Mouse (Mus musculus): ENCODE results near the gene 1700001C19Rik. TPM values are rescaled to one million over a fixed set of nuclear protein-coding genes. Genes with fewer than 3 reads are reported as not detected.

Gene 1700001C19Rik
- polyA plus RNA-seq, 1 experiment from 2014 or later: 0.12 TPM

- Histone ChIP-seq H3K4me2 (ENCODE audit: low read depth, severe bottlenecking) (no peak overlapping the region), H3K4me1 (ENCODE audit: control insufficient read depth, insufficient read depth, low read length) (no peaks in the 10 kb centered on the region), H3K36me3 (ENCODE audit: control insufficient read depth, insufficient read depth, low read length) (no peaks in the 10 kb centered on the region), H3K4me3 (ENCODE audit: low read depth, low read length) (no peak overlapping the region), H3K27me3 (ENCODE audit: control insufficient read depth, insufficient read depth, low read length) (peaks cover 6% of the 10 kb centered on the region), H3K27ac (replicated peaks; ENCODE audit: low read depth, low read length) (no peak overlapping the region), H3K9ac (ENCODE audit: low read length) (no peak overlapping the region), H3K9me3 (ENCODE audit: control insufficient read depth, low read length) (no peaks in the 10 kb centered on the region)
- WGBS: 91% methylated on average over 4 of the region's 4 CpGs
- no peak for ATAC-seq (ENCODE audit: insufficient number of reproducible peaks, low FRiP score, low TSS enrichment, low read depth)
- no peak for DNase-seq (ENCODE audit: low spot score)
These were observed 37.1 kb upstream of the 1700001C19Rik start for GRCm38 (mm10) chr17:47474250-47474649.

DNA sequence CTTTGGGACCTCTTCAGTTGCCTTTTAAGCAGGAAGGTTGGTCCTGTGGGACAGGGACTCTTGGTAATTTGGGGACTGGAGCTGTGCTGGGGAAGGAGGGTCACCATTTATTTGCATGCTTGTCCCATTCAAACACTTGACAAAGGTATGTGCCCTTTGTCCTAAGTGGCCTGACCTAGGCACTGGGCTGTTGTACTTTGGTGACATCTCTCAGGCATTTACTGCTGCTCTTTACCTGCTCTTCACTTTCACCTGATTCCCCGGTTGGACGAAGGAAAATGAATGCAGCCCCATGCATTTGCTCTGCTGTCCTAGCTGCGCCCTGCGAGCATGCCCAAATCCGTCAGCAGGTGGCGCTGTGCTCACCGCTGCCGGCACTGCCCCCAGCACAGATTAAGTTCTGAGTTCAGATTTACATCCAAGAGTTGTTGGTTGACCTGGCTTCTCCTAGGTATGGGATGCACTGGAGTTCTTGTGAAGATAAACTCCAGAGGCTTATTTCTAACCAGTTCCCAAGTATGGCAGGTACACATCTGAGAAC lies 36.3 kb upstream of the 1700001C19Rik start:
- Histone ChIP-seq H3K27me3 (ENCODE audit: control insufficient read depth, insufficient read depth, low read length) (peaks cover 14% of the 10 kb centered on the region), H3K4me3 (ENCODE audit: low read depth, low read length) (no peak overlapping the region), H3K4me2 (ENCODE audit: low read depth, severe bottlenecking) (no peak overlapping the region), H3K4me1 (ENCODE audit: control insufficient read depth, insufficient read depth, low read length) (no peaks in the 10 kb centered on the region), H3K27ac (replicated peaks; ENCODE audit: low read depth, low read length) (no peak overlapping the region), H3K36me3 (ENCODE audit: control insufficient read depth, insufficient read depth, low read length) (no peaks in the 10 kb centered on the region), H3K9me3 (ENCODE audit: control insufficient read depth, low read length) (no peaks in the 10 kb centered on the region), H3K9ac (ENCODE audit: low read length) (no peak overlapping the region)
- DNase-seq (ENCODE audit: low spot score): peak; percentile 69
- ATAC-seq (ENCODE audit: insufficient number of reproducible peaks, low FRiP score, low TSS enrichment, low read depth): no peak
- WGBS: 10% methylated on average over 8 of the region's 8 CpGs

- H3K4me2 ChIP-seq (ENCODE audit: low read depth, severe bottlenecking): no peak overlapping the region
- no peak overlapping the region for H3K4me3 ChIP-seq (ENCODE audit: low read depth, low read length)
- no peaks in the 10 kb centered on the region for H3K9me3 ChIP-seq (ENCODE audit: control insufficient read depth, low read length)
- H3K9ac ChIP-seq (ENCODE audit: low read length): no peak overlapping the region
- WGBS: 35% methylated on average over 15 of the region's 15 CpGs
- no peak for DNase-seq (ENCODE audit: low spot score)
- H3K4me1 ChIP-seq (ENCODE audit: control insufficient read depth, insufficient read depth, low read length): no peaks in the 10 kb centered on the region
- no peaks in the 10 kb centered on the region for H3K36me3 ChIP-seq (ENCODE audit: control insufficient read depth, insufficient read depth, low read length)
- H3K27ac ChIP-seq (replicated peaks; ENCODE audit: low read depth, low read length): no peak overlapping the region
- peaks cover 22% of the 10 kb centered on the region for H3K27me3 ChIP-seq (ENCODE audit: control insufficient read depth, insufficient read depth, low read length)
- ATAC-seq (ENCODE audit: insufficient number of reproducible peaks, low FRiP score, low TSS enrichment, low read depth): no peak
These were observed 35.5 kb upstream of the 1700001C19Rik start for GRCm38 (mm10) chr17:47472435-47473350.

DNA sequence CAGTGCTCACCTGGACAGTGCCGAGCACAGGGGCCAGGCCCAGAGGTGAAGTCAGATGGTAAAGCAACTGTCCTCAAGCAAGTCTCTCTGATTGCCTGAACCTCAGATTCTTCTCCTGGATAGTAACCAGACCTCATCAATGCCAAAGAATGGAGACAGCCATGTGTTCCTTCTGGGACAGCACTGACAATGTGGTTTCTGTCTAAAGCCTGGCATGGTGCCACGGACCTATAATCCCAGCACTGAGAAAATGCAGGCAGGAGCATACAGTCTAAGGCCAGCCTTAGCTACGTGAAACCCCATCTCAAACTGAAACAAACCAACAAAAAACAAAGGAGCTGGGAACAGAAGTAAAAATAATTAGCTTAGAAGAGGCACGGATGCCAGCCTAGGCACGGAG lies 33.5 kb upstream of the 1700001C19Rik start:
- Histone ChIP-seq H3K36me3 (ENCODE audit: control insufficient read depth, insufficient read depth, low read length) (no peaks in the 10 kb centered on the region), H3K4me2 (ENCODE audit: low read depth, severe bottlenecking) (no peak overlapping the region), H3K9me3 (ENCODE audit: control insufficient read depth, low read length) (no peaks in the 10 kb centered on the region), H3K27ac (replicated peaks; ENCODE audit: low read depth, low read length) (no peak overlapping the region), H3K4me1 (ENCODE audit: control insufficient read depth, insufficient read depth, low read length) (peaks cover 4% of the 10 kb centered on the region; the same call in 1 of the 2 replicates), H3K9ac (ENCODE audit: low read length) (no peak overlapping the region), H3K27me3 (ENCODE audit: control insufficient read depth, insufficient read depth, low read length) (peaks cover 38% of the 10 kb centered on the region), H3K4me3 (ENCODE audit: low read depth, low read length) (no peak overlapping the region)
- no peak for ATAC-seq (ENCODE audit: insufficient number of reproducible peaks, low FRiP score, low TSS enrichment, low read depth)
- DNase-seq (ENCODE audit: low spot score): no peak
- WGBS: 85% methylated on average over 5 of the region's 5 CpGs

- H3K27ac ChIP-seq (replicated peaks; ENCODE audit: low read depth, low read length): no peak overlapping the region
- 96% methylated on average over 4 of the region's 4 CpGs for WGBS
- H3K27me3 ChIP-seq (ENCODE audit: control insufficient read depth, insufficient read depth, low read length): peaks cover 38% of the 10 kb centered on the region
These were observed 32.9 kb upstream of the 1700001C19Rik start for GRCm38 (mm10) chr17:47470121-47470520.

DNA sequence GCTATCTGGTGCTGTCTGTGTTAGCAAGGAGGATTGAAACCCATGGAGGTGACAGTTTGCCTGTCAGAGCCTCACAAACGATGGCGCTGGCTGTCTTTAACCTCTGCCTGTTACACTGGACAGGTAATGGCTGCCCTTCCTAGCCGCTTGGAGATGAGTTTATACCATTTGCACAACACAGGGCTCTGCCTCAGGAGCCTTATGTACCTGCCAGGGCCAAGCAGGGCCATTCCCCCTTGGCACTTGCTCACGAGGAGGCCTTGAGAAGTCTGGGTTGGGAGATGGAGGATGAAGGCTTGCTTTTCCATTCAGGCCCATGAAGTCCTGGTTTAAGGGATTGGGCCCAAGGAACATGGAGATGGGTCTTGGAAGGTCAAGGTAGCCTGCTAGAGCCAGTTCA lies 32.5 kb upstream of the 1700001C19Rik start:
- Histone ChIP-seq H3K4me1 (ENCODE audit: control insufficient read depth, insufficient read depth, low read length) (peaks cover 4% of the 10 kb centered on the region; the same call in 1 of the 2 replicates), H3K9me3 (ENCODE audit: control insufficient read depth, low read length) (no peaks in the 10 kb centered on the region), H3K4me3 (ENCODE audit: low read depth, low read length) (no peak overlapping the region), H3K36me3 (ENCODE audit: control insufficient read depth, insufficient read depth, low read length) (no peaks in the 10 kb centered on the region), H3K4me2 (ENCODE audit: low read depth, severe bottlenecking) (no peak overlapping the region), H3K27me3 (ENCODE audit: control insufficient read depth, insufficient read depth, low read length) (peaks cover 38% of the 10 kb centered on the region), H3K9ac (ENCODE audit: low read length) (no peak overlapping the region), H3K27ac (replicated peaks; ENCODE audit: low read depth, low read length) (no peak overlapping the region)
- DNase-seq (ENCODE audit: low spot score): no peak
- 84% methylated on average over 4 of the region's 4 CpGs for WGBS
- no peak for ATAC-seq (ENCODE audit: insufficient number of reproducible peaks, low FRiP score, low TSS enrichment, low read depth)

More at GRCm38 (mm10) chr17:47470121-47470520, 32.9 kb upstream of the 1700001C19Rik start:
- Histone ChIP-seq H3K4me2 (ENCODE audit: low read depth, severe bottlenecking) (no peak overlapping the region), H3K4me3 (ENCODE audit: low read depth, low read length) (no peak overlapping the region), H3K4me1 (ENCODE audit: control insufficient read depth, insufficient read depth, low read length) (peaks cover 4% of the 10 kb centered on the region; the same call in 1 of the 2 replicates), H3K36me3 (ENCODE audit: control insufficient read depth, insufficient read depth, low read length) (no peaks in the 10 kb centered on the region), H3K9ac (ENCODE audit: low read length) (no peak overlapping the region), H3K9me3 (ENCODE audit: control insufficient read depth, low read length) (no peaks in the 10 kb centered on the region)
- ATAC-seq (ENCODE audit: insufficient number of reproducible peaks, low FRiP score, low TSS enrichment, low read depth) (no peak), DNase-seq (ENCODE audit: low spot score) (no peak)

- Histone ChIP-seq H3K4me2 (ENCODE audit: low read depth, severe bottlenecking) (peak overlapping the region; percentile 35), H3K27ac (replicated peaks; ENCODE audit: low read depth, low read length) (no peak overlapping the region), H3K9ac (ENCODE audit: low read length) (no peak overlapping the region; the same call in 1 of the 2 replicates), H3K27me3 (ENCODE audit: control insufficient read depth, insufficient read depth, low read length) (peaks cover 38% of the 10 kb centered on the region), H3K9me3 (ENCODE audit: control insufficient read depth, low read length) (no peaks in the 10 kb centered on the region), H3K4me1 (ENCODE audit: control insufficient read depth, insufficient read depth, low read length) (peaks cover 4% of the 10 kb centered on the region; the same call in 1 of the 2 replicates), H3K36me3 (ENCODE audit: control insufficient read depth, insufficient read depth, low read length) (no peaks in the 10 kb centered on the region), H3K4me3 (ENCODE audit: low read depth, low read length) (peak overlapping the region; percentile 18)
- 6% methylated on average over 34 of the region's 34 CpGs for WGBS
- ATAC-seq (ENCODE audit: insufficient number of reproducible peaks, low FRiP score, low TSS enrichment, low read depth) (no peak), DNase-seq (ENCODE audit: low spot score) (peak; percentile 54)
These were observed 31.3 kb upstream of the 1700001C19Rik start for GRCm38 (mm10) chr17:47468466-47468865.

DNA sequence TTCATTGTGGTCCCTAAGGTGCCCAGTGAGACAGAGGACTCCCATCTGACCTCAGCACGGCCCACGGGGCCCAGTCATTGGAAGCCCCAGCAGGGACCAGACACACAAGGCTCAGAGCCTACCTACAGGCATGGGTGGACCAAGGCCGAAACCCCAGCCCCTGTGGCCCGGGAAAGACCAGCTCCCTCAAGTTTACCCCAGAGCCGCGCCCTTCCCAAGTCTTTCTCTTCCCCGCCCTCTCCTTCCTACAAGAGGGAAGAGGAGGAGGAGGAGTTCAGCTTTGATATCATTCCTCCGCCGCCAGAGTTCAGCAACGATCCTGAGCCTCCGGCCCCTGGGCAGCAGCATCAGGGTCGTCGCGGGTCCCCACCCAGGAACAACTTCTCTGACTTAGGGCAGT lies 30.9 kb upstream of the 1700001C19Rik start:
- H3K36me3 ChIP-seq (ENCODE audit: control insufficient read depth, insufficient read depth, low read length): no peaks in the 10 kb centered on the region
- no peak overlapping the region; the same call in 1 of the 2 replicates for H3K9ac ChIP-seq (ENCODE audit: low read length)
- no peak for ATAC-seq (ENCODE audit: insufficient number of reproducible peaks, low FRiP score, low TSS enrichment, low read depth)
- DNase-seq (ENCODE audit: low spot score): no peak
- no peaks in the 10 kb centered on the region for H3K9me3 ChIP-seq (ENCODE audit: control insufficient read depth, low read length)
- peak overlapping the region; percentile 35 for H3K4me2 ChIP-seq (ENCODE audit: low read depth, severe bottlenecking)
- WGBS: 14% methylated on average over 12 of the region's 14 CpGs
- H3K27me3 ChIP-seq (ENCODE audit: control insufficient read depth, insufficient read depth, low read length): peaks cover 38% of the 10 kb centered on the region
- H3K27ac ChIP-seq (replicated peaks; ENCODE audit: low read depth, low read length): no peak overlapping the region
- H3K4me3 ChIP-seq (ENCODE audit: low read depth, low read length): peak overlapping the region; percentile 18
- peaks cover 4% of the 10 kb centered on the region; the same call in 1 of the 2 replicates for H3K4me1 ChIP-seq (ENCODE audit: control insufficient read depth, insufficient read depth, low read length)

All from limb, embryonic 11.5 days (tissue).